Mouse (Mus musculus): ENCODE results near the gene Tnrc6b.

DNA sequence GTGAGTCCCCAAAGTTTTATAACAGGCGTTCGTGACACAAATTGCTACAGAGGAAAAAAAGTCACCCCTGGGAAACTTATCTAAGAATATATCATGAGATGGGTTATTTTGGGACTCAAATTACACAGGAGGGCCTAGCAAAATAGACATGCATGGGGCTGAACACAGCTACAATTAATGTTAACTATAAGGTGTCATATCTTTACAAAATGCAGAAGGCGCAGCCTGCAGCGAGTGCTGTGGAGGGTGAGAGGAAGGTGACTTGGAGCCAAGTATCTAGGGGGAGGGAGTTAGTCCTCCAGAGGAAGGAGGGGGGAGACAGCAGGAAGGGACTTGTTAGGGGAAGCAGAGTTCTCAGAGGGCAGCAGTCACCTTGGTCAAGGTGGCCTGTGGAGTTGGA, 46.7 kb upstream of the Tnrc6b start:
- TF ChIP-seq BHLHE40 (IDR thresholded peaks at IDR 0.05; ENCODE audit: borderline replicate concordance, low read depth, low read length) (no peak), JUND (IDR thresholded peaks at IDR 0.05; ENCODE audit: low read depth, low read length) (no peak)

Data from MEL (cell line).